Mouse (Mus musculus): Measurements from ENCODE around the gene Zfp644.

- TF ChIP-seq POLR2A (IDR thresholded peaks at IDR 0.05; ENCODE audit: borderline replicate concordance, low read depth, low read length) (no peak), CTCF (IDR thresholded peaks at IDR 0.05; ENCODE audit: low read depth, low read length) (no peak)
Measured at GRCm38 (mm10) chr5:106580943-106581342, 116.1 kb downstream of the Zfp644 start.

Data from bone marrow macrophage, adult 2 months (primary cell).